Mouse (Mus musculus) kidney, adult 2 months (tissue): ENCODE measurements around the gene Ankrd35. TPM values are rescaled to one million over a fixed set of nuclear protein-coding genes. Genes with fewer than 3 reads are reported as not detected.

Source experiments
- DNase-seq: peaks from one replicate; pipeline ENCODE4 v3.0.0; 2021
- H3K27ac ChIP-seq: fragments of 200-500 bp; 2 replicates; pipeline ENCODE4 v1.5.1; 2012; ENCODE audit warnings: low read depth, low read length, control low read depth, inconsistent platforms; ENCODE audit not compliant: insufficient read depth
- H3K27me3 ChIP-seq: fragments of 200-500 bp; replicated peaks from 2 replicates; pipeline ENCODE4 v1.6.1; 2012; ENCODE audit warnings: mild to moderate bottlenecking, moderate library complexity, low read length, inconsistent platforms; ENCODE audit not compliant: control insufficient read depth, insufficient read depth
- H3K36me3 ChIP-seq: fragments of 200-500 bp; 2 replicates; pipeline ENCODE4 v1.6.1; 2012; ENCODE audit warnings: mild to moderate bottlenecking, moderate library complexity, low read length, inconsistent platforms; ENCODE audit not compliant: control insufficient read depth, insufficient read depth
- H3K4me1 ChIP-seq: fragments of 200-500 bp; 2 replicates; pipeline ENCODE4 v1.6.1; 2011; ENCODE audit warnings: low read length; ENCODE audit not compliant: control insufficient read depth, insufficient read depth
- H3K4me3 ChIP-seq: fragments of 200-500 bp; 2 replicates; pipeline ENCODE4 v1.5.1; 2011; ENCODE audit warnings: mild to moderate bottlenecking, low read depth, low read length, control low read depth; ENCODE audit not compliant: insufficient read depth
- CTCF ChIP-seq: fragments of 200-500 bp; conservative IDR thresholded peaks from 2 replicates; pipeline ENCODE4 v1.5.1; 2011; ENCODE audit warnings: low read depth, mild to moderate bottlenecking, control low read depth, low read length, moderate library complexity, mixed read lengths; ENCODE audit not compliant: insufficient read depth, insufficient read length
- POLR2A ChIP-seq: fragments of 200-500 bp; IDR thresholded peaks from one replicate; pipeline ENCODE4 v1.6.1; 2011; ENCODE audit warnings: low read depth, low read length, control low read depth
- WGBS: fragments of 180-500 bp; shearing (Covaris S2); methylation state at CpG from one replicate; pipeline ENCODE4 v1.1.7; 2018; 5-methylcytosine and 5-hydroxymethylcytosine counted together
- polyA plus RNA-seq: library from polyadenylated mRNA; depleted of rRNA; stranded (reverse); fragments of >200 nt; gene quantifications from 2 replicates; pipeline ENCODE4 v1.2.3, GENCODE M21; 2012

Ankrd35 gene
- polyA plus RNA-seq, 1 experiment = 0.45 TPM

DNA sequence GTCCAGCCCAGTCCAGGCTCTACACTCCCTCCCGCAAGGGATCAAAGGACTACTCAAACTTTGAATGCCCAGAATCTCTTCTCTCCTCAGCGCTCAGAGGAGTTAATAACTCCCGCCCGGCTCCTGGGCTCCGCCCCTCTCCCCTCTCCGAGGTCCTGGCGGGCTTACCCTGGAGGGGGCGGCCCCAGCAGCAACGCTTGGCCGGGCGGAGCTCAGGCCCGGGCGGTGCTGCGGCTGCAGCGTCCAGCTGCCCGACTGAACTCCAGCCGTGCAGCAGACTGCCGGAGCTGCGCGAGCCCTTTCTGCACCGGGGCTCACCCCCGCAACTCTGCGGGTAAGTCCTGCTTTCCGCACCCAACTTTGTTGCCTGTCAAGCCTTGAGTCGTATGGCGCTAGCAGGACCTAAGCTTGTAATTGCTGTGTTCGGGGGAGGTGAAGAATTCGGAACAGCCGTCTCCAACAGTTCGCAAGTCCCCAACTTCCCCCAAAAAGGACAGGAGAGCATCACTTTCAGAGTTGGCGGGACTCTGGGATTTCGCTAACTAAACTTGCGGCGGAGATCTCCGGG lies 26.4 kb downstream of the Ankrd35 start, which contains the start of gene Pias3:
Gene Pias3 (plus strand): TSS at position 187 of the 568 bp plus-strand sequence.
- H3K4me1 ChIP-seq = peaks cover 4% of the 10 kb centered on the region; the same call in 1 of the 2 replicates
- H3K4me3 ChIP-seq = peak within 1 kb of the TSS; percentile 96
- H3K27me3 ChIP-seq = no peaks in the 10 kb centered on the region
- WGBS = under 1% methylated on average over 35 of the region's 35 CpGs
- 0 out of 2 replicates have a peak, but pooled peaks cover 1% of the 10 kb centered on the region for H3K36me3 ChIP-seq
- peak; percentile 93 for DNase-seq
- H3K27ac ChIP-seq = peak within 1 kb of the TSS; percentile 81
- TF ChIP-seq CTCF = no peak
- TF ChIP-seq POLR2A = no peak

DNA sequence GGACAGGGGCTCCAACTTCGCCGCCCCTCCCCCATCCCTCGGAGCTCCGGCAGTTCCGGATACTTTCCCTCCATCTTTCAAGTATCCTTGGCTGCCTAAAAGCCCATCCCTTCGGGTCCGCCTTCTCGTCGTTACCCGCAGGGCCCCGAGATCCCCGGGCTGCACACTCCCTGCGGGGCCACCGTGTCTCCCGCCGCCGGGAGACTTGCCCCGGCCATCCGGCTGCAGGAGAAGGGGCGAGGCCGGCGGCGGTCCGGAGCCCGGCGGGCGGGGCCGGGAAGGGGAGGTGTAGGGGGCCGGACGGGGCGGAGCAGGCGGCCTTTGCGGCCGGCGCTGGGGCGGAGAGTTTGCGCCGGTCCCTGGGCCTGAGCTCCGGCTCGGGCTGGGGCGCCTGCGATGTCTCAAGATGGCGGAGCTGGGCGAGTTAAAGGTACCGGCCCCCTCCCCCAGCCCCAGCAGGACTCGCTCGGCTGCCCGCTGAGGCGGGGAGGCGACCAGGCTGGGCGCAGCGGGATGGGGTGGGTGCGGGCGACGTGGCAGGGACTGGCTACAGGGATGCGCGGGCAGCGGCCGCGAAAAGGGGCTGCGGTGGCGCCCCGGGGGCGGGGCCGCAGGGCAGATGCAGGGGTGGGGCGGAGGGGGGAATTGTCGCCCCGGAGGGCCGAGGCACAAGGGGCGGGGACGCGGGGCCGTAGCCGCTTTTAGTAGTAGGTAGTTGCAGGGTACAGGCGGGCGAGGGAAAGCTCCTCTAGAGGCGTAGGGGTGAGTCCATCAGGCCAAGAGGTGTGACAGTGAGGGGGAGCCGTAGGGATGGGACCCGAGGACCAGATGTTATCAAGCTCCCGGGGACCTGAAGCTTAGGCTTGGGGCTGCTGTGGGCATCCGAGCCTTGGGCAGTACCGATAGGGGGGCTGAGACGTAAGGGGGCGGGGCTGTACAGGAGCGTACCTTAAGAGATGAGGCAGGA lies 27.1 kb downstream of the Ankrd35 start:
- peak; percentile 95 for DNase-seq
- peak overlapping the region; percentile 81 for H3K27ac ChIP-seq
- peak overlapping the region; percentile 96 for H3K4me3 ChIP-seq
- 1% methylated on average over 83 of the region's 85 CpGs for WGBS
- peaks cover 4% of the 10 kb centered on the region; the same call in 1 of the 2 replicates for H3K4me1 ChIP-seq
- TF ChIP-seq CTCF (no peak), POLR2A (no peak)
- no peaks in the 10 kb centered on the region for H3K27me3 ChIP-seq
- 0 out of 2 replicates have a peak, but pooled peaks cover 1% of the 10 kb centered on the region for H3K36me3 ChIP-seq

GRCm38 (mm10) chr3:96698993-96699690 lies 29.2 kb downstream of the Ankrd35 start:
- no peak for TF ChIP-seq CTCF
- no peak overlapping the region for H3K4me3 ChIP-seq
- no peaks in the 10 kb centered on the region for H3K27me3 ChIP-seq
- H3K4me1 ChIP-seq = peaks cover 4% of the 10 kb centered on the region; the same call in 1 of the 2 replicates
- H3K27ac ChIP-seq = no peak overlapping the region
- 66% methylated on average over 19 of the region's 19 CpGs for WGBS
- 0 out of 2 replicates have a peak, but pooled peaks cover 1% of the 10 kb centered on the region for H3K36me3 ChIP-seq
- DNase-seq = no peak

GRCm38 (mm10) chr3:96700376-96700775 lies 30.4 kb downstream of the Ankrd35 start:
- 0 out of 2 replicates have a peak, but pooled peaks cover 1% of the 10 kb centered on the region for H3K36me3 ChIP-seq
- no peak overlapping the region for H3K4me3 ChIP-seq
- peaks cover 4% of the 10 kb centered on the region; the same call in 1 of the 2 replicates for H3K4me1 ChIP-seq
- H3K27me3 ChIP-seq = no peaks in the 10 kb centered on the region
- WGBS = 62% methylated on average over 7 of the region's 7 CpGs
- no peak for TF ChIP-seq POLR2A
- 0 out of 2 replicates have a peak, but pooled peaks have one; percentile 27 for TF ChIP-seq CTCF
- DNase-seq = peak; percentile 32
- no peak overlapping the region for H3K27ac ChIP-seq

GRCm38 (mm10) chr3:96701003-96701402 lies 31.1 kb downstream of the Ankrd35 start:
- peaks cover under 1% of the 10 kb centered on the region; the same call in 1 of the 2 replicates for H3K4me1 ChIP-seq
- TF ChIP-seq POLR2A (no peak), CTCF (no peak)
- H3K4me3 ChIP-seq = no peak overlapping the region
- H3K36me3 ChIP-seq = 0 out of 2 replicates have a peak, but pooled peaks cover 1% of the 10 kb centered on the region
- DNase-seq = no peak
- no peaks in the 10 kb centered on the region for H3K27me3 ChIP-seq
- H3K27ac ChIP-seq = no peak overlapping the region
- 89% methylated on average over 4 of the region's 4 CpGs for WGBS

DNA sequence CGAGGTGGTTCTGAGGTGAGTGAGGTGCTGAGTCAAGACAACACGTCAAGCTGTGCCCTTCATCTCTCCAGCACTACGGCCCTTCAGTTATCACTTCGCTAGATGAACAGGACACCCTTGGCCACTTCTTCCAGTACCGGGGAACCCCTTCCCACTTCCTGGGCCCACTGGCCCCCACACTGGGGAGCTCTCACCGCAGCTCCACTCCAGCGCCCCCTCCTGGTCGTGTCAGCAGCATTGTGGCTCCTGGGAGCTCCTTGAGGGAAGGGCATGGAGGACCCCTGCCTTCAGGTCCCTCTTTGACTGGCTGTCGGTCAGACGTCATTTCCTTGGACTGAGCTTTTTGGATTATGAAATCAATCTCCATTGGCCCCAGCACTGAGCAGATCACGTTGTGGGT lies 34.8 kb downstream of the Ankrd35 start:
- H3K27me3 ChIP-seq = no peaks in the 10 kb centered on the region
- no peak for TF ChIP-seq POLR2A
- peak; percentile 36 for TF ChIP-seq CTCF
- WGBS = 76% methylated on average over 11 of the region's 11 CpGs
- 0 out of 2 replicates have a peak, but pooled peaks cover 1% of the 10 kb centered on the region for H3K36me3 ChIP-seq
- H3K4me1 ChIP-seq = no peaks in the 10 kb centered on the region
- H3K27ac ChIP-seq = no peak overlapping the region
- no peak for DNase-seq
- no peak overlapping the region for H3K4me3 ChIP-seq
